Mouse (Mus musculus) duodenum, adult 2 months (tissue): ENCODE measurements around the gene Ptpn14. TPM values are rescaled to one million over a fixed set of nuclear protein-coding genes. Genes with fewer than 3 reads are reported as not detected.

Experiments used
- polyA plus RNA-seq: library from polyadenylated mRNA; depleted of rRNA; stranded (reverse); fragments of >200 nt; gene quantifications from 2 replicates; pipeline ENCODE4 v1.2.3, GENCODE M21; 2012; ENCODE audit warnings: low replicate concordance; rRNA removed

The Ptpn14 gene
- polyA plus RNA-seq, result 1.0 and 3.0 TPM in 2 replicates

DNA sequence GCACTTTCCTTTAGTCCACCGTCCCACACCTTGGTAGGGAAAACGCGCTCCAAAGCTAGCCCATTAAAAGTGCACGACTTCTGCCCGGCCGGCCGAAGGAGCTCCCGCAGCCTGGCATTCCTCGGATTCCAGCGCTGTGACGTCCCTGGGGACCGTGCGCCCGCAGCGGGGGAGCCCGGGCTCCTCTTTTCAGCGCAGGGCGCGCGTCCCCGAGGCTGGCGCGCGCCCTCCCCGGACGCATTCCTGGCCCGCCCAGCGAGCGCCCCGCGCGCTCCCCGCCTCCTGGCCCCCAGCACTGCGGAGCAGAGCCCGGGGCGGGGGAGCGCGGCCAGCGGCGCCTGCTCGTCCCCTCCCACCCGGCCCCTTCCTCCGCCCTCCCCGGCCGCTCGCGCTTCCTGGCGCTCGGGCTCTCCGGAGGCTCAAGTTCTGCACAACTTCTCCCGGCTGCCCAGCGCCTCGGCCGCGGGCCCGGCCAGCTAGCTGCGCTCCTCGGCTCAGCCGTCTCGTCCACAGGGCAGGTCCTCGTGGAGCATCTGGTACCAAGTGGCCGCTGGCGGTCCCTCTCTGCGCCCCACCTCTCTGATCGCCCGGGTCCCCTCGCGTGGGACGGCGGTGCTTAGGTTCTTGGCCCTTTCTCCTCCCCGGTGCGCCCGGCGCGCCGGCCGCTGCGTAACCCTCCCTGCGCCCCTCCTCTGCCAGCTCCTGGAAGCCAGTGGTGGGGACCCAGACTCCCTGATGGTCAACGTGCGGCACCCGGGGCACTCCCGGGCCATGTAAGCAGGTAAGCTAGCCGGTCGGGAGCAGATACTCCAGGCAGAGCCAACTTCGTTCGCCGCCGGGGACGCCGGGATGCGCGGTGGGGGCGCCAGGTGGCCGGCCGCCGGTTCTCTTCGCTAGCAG lies at the start of gene Ptpn14:
Gene Ptpn14 (plus strand): TSS at position 385 of the 900 bp plus-strand sequence.

GRCm38 (mm10) chr1:189687654-189688387 lies 40.2 kb upstream of the Ptpn14 start, which contains the start of gene Cenpf:
TSS of gene Cenpf (minus strand) at chr1:189688086.

DNA sequence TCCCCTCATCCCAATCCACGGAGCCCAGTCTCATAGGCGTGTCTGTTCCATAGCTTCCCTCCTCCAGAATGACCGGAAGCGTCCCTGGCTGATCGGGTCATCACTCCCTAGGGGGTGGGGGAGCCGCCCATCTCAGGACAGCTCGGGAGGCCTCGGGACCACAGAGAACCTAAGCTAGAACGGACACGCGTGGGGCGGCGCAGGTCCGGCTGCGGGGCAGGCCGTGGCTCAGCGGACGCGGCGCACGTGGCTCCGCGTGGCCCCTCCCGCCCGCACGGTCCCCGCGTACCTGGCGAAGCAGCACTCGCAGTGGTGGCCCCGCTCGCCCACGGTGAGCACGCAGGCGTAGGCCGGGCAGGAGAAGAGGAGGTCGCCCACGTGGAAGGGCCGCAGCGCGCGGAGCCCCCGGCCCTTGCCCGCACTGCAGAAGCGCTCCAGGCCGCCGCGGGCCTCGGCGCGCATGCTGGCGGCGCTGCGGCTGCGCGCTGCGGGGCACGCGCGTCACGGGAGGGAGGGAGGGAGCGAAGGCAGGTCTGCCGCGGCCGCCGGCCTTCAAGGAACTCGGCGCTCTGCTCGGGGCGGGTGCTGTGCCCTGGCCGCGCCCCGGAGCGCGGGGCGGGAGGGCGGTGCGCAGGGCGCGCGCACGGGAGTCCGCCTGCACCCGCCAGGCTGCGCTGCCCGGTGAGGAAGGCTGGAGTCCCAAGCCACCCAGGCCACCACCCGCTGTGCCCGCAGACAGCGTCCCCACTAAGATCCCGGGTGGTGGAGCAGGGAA lies 193.9 kb downstream of the Ptpn14 start, which contains the start of gene Smyd2:
Gene Smyd2 (minus strand): TSS at position 546 of the 775 bp plus-strand sequence.

Other genes with a start within 250 kb of the Ptpn14 start
- gene Cenpf, start 40.2 kb upstream of the Ptpn14 start, polyA plus RNA-seq, result 1.2 and 1.3 TPM in 2 replicates
- gene Smyd2, start 194.1 kb downstream of the Ptpn14 start, polyA plus RNA-seq, result 23.1 and 34.2 TPM in 2 replicates